Mouse (Mus musculus): ENCODE results near the gene Lrfn2. TPM values are rescaled to one million over a fixed set of nuclear protein-coding genes. Genes with fewer than 3 reads are reported as not detected.

Gene Lrfn2
- polyA plus RNA-seq (2015; fragmentation: Illumina TruSeq; extraction: RNeasy Lipid Tissue Mini Kit (QIAGEN cat#74804); ENCODE audit: insufficient read depth, low read depth, low replicate concordance) = not detected

DNA sequence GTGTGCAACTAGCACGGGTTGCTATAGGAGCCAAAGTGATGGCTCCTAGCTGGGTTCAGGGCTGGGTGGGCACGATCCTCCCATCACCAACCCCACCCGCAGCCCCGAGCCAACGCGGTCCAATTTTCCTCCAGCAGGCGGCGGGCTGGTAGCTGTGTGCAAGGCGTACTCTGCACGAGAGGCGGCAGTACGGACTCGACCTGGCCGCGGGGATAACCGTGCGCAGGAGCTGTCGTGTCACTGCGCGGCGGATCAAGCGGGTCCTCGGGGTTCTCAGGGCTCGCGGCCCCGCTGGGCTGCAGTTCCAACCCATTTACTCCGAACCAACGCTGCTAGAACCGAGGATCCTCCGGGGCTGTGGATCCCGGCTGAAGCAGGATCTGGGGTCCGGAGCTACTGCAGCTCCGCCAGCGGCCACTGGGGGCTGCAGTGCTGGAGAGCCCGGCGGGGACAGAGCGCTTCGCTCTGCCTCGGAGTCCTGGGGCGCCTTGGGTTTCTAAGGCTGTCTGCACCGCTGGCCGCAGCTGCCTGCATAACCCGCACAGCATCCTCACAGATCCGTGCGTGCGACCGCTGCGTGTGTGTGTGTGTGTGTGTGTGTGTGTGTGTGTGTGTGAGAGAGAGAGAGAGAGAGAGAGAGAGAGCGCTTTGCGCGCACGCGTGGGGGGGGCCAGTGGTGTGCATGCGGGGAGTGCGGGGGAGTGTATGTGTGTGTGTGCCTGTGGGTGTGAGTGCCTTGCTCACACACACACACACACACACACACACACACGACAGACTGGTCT, at the start of gene Lrfn2:
TSS of gene Lrfn2 (plus strand) at position 759 of the 785 bp plus-strand sequence.

